Mouse (Mus musculus) spleen, adult 2 months (tissue): ENCODE results near the gene Il27ra.

Experiments used
- CTCF ChIP-seq: fragments of 200-500 bp; IDR thresholded peaks from 2 replicates; pipeline ENCODE4 v1.5.1; 2011; ENCODE audit warnings: mild to moderate bottlenecking, inconsistent platforms; ENCODE audit not compliant: insufficient read depth, insufficient read length, insufficient replicate concordance; ENCODE audit errors: extremely low read depth
- POLR2A ChIP-seq: fragments of 200-500 bp; IDR thresholded peaks from 2 replicates; pipeline ENCODE4 v1.6.1; 2011; ENCODE audit warnings: low read depth, low read length, inconsistent platforms

GRCm38 (mm10) chr8:84087821-84088220, 45.4 kb upstream of the Il27ra start:
- TF ChIP-seq CTCF = no peak
- no peak for TF ChIP-seq POLR2A
